Mouse (Mus musculus): ENCODE results near the gene Npl.

- TF ChIP-seq CTCF (IDR thresholded peaks at IDR 0.05; ENCODE audit: low read depth) (no peak), EP300 (IDR thresholded peaks at IDR 0.05; ENCODE audit: low read depth) (no peak)
These were observed 60.3 kb downstream of the Npl start for GRCm38 (mm10) chr1:153489540-153489939.

Data from heart, postnatal 0 days (tissue).